Mouse (Mus musculus): ENCODE measurements around the gene Hells. TPM values are rescaled to one million over a fixed set of nuclear protein-coding genes. Genes with fewer than 3 reads are reported as not detected.

Hells gene
- total RNA-seq, 1 experiment: 190 TPM

- Histone ChIP-seq H3K36me3 (ENCODE audit: control insufficient read depth, insufficient read depth, low read length, poor library complexity, severe bottlenecking) (peaks cover 6% of the 10 kb centered on the region), H3K9me3 (ENCODE audit: control insufficient read depth, insufficient read depth, low read depth, low read length) (no peaks in the 10 kb centered on the region), H3K27ac (ENCODE audit: insufficient read depth, low read depth, low read length, poor library complexity, severe bottlenecking) (no peak overlapping the region), H3K4me1 (ENCODE audit: control insufficient read depth in 2 of 2, insufficient read depth in 2 of 2, low read length in 2 of 2, poor library complexity in 1 of 2) (no peaks in the 10 kb centered on the region; a peak in 1 of 4 replicates), H3K9ac (ENCODE audit: insufficient read depth, low read depth, low read length, poor library complexity, severe bottlenecking) (no peak overlapping the region), H3K4me3 (ENCODE audit: insufficient read depth in 1 of 2, low read depth in 1 of 2, low read length in 2 of 2, poor library complexity in 1 of 2, severe bottlenecking in 1 of 2) (no peak overlapping the region)
- TF ChIP-seq MAFK (IDR thresholded peaks at IDR 0.05; ENCODE audit: insufficient read depth, low read depth, low read length): no peak
- DNase-seq (ENCODE audit: low read depth, low spot score): no peak
- in situ Hi-C loops (cut with MboI; ENCODE audit: low sequenced_read_pairs in 2 of 2, unreplicated experiment in 2 of 2): no loop called here
Observed at GRCm38 (mm10) chr19:38972581-38972980, 41.9 kb downstream of the Hells start.

- in situ Hi-C loops (cut with MboI; ENCODE audit: low sequenced_read_pairs in 2 of 2, unreplicated experiment in 2 of 2): no loop called here
- TF ChIP-seq HCFC1 (IDR thresholded peaks at IDR 0.05; ENCODE audit: borderline replicate concordance, insufficient read depth, low read length) (no peak), MAFK (IDR thresholded peaks at IDR 0.05; ENCODE audit: insufficient read depth, low read depth, low read length) (0 out of 2 replicates have a peak, but pooled peaks have one; percentile 7), ZC3H11A (IDR thresholded peaks at IDR 0.05; ENCODE audit: borderline replicate concordance, low read depth, low read length) (no peak), CHD2 (IDR thresholded peaks at IDR 0.05; ENCODE audit: low read depth, low read length) (no peak), ZNF384 (IDR thresholded peaks at IDR 0.05; ENCODE audit: low read depth, low read length) (no peak)
- no peak for DNase-seq (ENCODE audit: low read depth, low spot score)
Observed at GRCm38 (mm10) chr19:38973666-38974065, 43.0 kb downstream of the Hells start.

GRCm38 (mm10) chr19:38976269-38976668, 45.6 kb downstream of the Hells start:
- H3K9me3 ChIP-seq (ENCODE audit: control insufficient read depth, insufficient read depth, low read depth, low read length): no peaks in the 10 kb centered on the region
- H3K36me3 ChIP-seq (ENCODE audit: control insufficient read depth, insufficient read depth, low read length, poor library complexity, severe bottlenecking): peaks cover 4% of the 10 kb centered on the region; the same call in 1 of the 2 replicates
- no peak for TF ChIP-seq CHD2 (IDR thresholded peaks at IDR 0.05; ENCODE audit: low read depth, low read length)
- no peak for TF ChIP-seq ZNF384 (IDR thresholded peaks at IDR 0.05; ENCODE audit: low read depth, low read length)
- no peak for TF ChIP-seq ZC3H11A (IDR thresholded peaks at IDR 0.05; ENCODE audit: borderline replicate concordance, low read depth, low read length)
- no peak for TF ChIP-seq HCFC1 (IDR thresholded peaks at IDR 0.05; ENCODE audit: borderline replicate concordance, insufficient read depth, low read length)
- no peak for TF ChIP-seq MAFK (IDR thresholded peaks at IDR 0.05; ENCODE audit: insufficient read depth, low read depth, low read length)
- in situ Hi-C loops (cut with MboI; ENCODE audit: low sequenced_read_pairs in 2 of 2, unreplicated experiment in 2 of 2): loop anchor here in 1 of 2 experiments (25.0 kb wide), 1 partner anchor 1261 kb away; no protein-coding TSS in a partner anchor
- H3K4me1 ChIP-seq (ENCODE audit: control insufficient read depth in 2 of 2, insufficient read depth in 2 of 2, low read length in 2 of 2, poor library complexity in 1 of 2): no peaks in the 10 kb centered on the region; a peak in 1 of 4 replicates
- no peak overlapping the region for H3K4me3 ChIP-seq (ENCODE audit: insufficient read depth in 1 of 2, low read depth in 1 of 2, low read length in 2 of 2, poor library complexity in 1 of 2, severe bottlenecking in 1 of 2)
- DNase-seq (ENCODE audit: low read depth, low spot score): peak; percentile 53
- no peak overlapping the region for H3K27ac ChIP-seq (ENCODE audit: insufficient read depth, low read depth, low read length, poor library complexity, severe bottlenecking)
- no peak overlapping the region for H3K9ac ChIP-seq (ENCODE audit: insufficient read depth, low read depth, low read length, poor library complexity, severe bottlenecking)

More at GRCm38 (mm10) chr19:38973666-38974065, 43.0 kb downstream of the Hells start:
- H3K4me3 ChIP-seq (ENCODE audit: insufficient read depth in 1 of 2, low read depth in 1 of 2, low read length in 2 of 2, poor library complexity in 1 of 2, severe bottlenecking in 1 of 2): no peak overlapping the region
- H3K27ac ChIP-seq (ENCODE audit: insufficient read depth, low read depth, low read length, poor library complexity, severe bottlenecking): no peak overlapping the region
- H3K9me3 ChIP-seq (ENCODE audit: control insufficient read depth, insufficient read depth, low read depth, low read length): no peaks in the 10 kb centered on the region
- no peak overlapping the region for H3K9ac ChIP-seq (ENCODE audit: insufficient read depth, low read depth, low read length, poor library complexity, severe bottlenecking)
- no peaks in the 10 kb centered on the region; a peak in 1 of 4 replicates for H3K4me1 ChIP-seq (ENCODE audit: control insufficient read depth in 2 of 2, insufficient read depth in 2 of 2, low read length in 2 of 2, poor library complexity in 1 of 2)
- peaks cover 6% of the 10 kb centered on the region for H3K36me3 ChIP-seq (ENCODE audit: control insufficient read depth, insufficient read depth, low read length, poor library complexity, severe bottlenecking)

- no peak overlapping the region for H3K27ac ChIP-seq (ENCODE audit: insufficient read depth, low read depth, low read length, poor library complexity, severe bottlenecking)
- TF ChIP-seq CHD2 (IDR thresholded peaks at IDR 0.05; ENCODE audit: low read depth, low read length): no peak
- peak; percentile 92; the same call in 1 of the 2 replicates for TF ChIP-seq ZC3H11A (IDR thresholded peaks at IDR 0.05; ENCODE audit: borderline replicate concordance, low read depth, low read length)
- TF ChIP-seq HCFC1 (IDR thresholded peaks at IDR 0.05; ENCODE audit: borderline replicate concordance, insufficient read depth, low read length): no peak
- peak; percentile 50; the same call in 1 of the 2 replicates for TF ChIP-seq ZNF384 (IDR thresholded peaks at IDR 0.05; ENCODE audit: low read depth, low read length)
- no peak for TF ChIP-seq MAFK (IDR thresholded peaks at IDR 0.05; ENCODE audit: insufficient read depth, low read depth, low read length)
- H3K9me3 ChIP-seq (ENCODE audit: control insufficient read depth, insufficient read depth, low read depth, low read length): no peaks in the 10 kb centered on the region
- H3K36me3 ChIP-seq (ENCODE audit: control insufficient read depth, insufficient read depth, low read length, poor library complexity, severe bottlenecking): no peaks in the 10 kb centered on the region
- H3K4me3 ChIP-seq (ENCODE audit: insufficient read depth in 1 of 2, low read depth in 1 of 2, low read length in 2 of 2, poor library complexity in 1 of 2, severe bottlenecking in 1 of 2): no peak overlapping the region
- peak; percentile 50 for DNase-seq (ENCODE audit: low read depth, low spot score)
- no peak overlapping the region for H3K9ac ChIP-seq (ENCODE audit: insufficient read depth, low read depth, low read length, poor library complexity, severe bottlenecking)
- in situ Hi-C loops (cut with MboI; ENCODE audit: low sequenced_read_pairs in 2 of 2, unreplicated experiment in 2 of 2): loop anchor here (10.0 to 25.0 kb wide), 3 partner anchors 733 to 1255 kb away; no protein-coding TSS in a partner anchor
- H3K4me1 ChIP-seq (ENCODE audit: control insufficient read depth in 2 of 2, insufficient read depth in 2 of 2, low read length in 2 of 2, poor library complexity in 1 of 2): no peaks in the 10 kb centered on the region
Observed at GRCm38 (mm10) chr19:38981966-38982365, 51.3 kb downstream of the Hells start.

DNA sequence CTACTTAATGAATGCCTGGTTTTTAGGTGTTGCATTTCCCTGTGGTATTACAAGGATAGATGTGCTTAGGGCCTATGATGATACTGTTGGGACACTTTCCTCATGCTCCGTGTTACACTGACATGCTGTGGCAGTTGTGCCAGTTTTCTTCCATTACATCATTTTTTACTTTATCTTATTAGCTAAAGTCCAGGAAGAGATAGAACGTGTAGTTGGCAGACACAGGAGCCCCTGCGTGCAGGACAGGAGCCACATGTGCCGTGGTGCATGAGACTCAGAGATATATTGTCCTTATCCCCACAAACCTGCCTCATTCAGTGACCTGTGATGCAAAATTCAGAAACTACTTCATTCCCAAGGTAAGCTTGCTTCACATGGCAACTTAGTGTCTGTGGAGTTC, 67.5 kb downstream of the Hells start:
- DNase-seq (ENCODE audit: low read depth, low spot score): no peak
- in situ Hi-C loops (cut with MboI; ENCODE audit: low sequenced_read_pairs in 2 of 2, unreplicated experiment in 2 of 2): loop anchor here in 1 of 2 experiments (25.0 kb wide), 1 partner anchor 1239 kb away; no protein-coding TSS in a partner anchor
- no peak overlapping the region for H3K4me3 ChIP-seq (ENCODE audit: insufficient read depth in 1 of 2, low read depth in 1 of 2, low read length in 2 of 2, poor library complexity in 1 of 2, severe bottlenecking in 1 of 2)
- H3K4me1 ChIP-seq (ENCODE audit: control insufficient read depth in 2 of 2, insufficient read depth in 2 of 2, low read length in 2 of 2, poor library complexity in 1 of 2): no peaks in the 10 kb centered on the region
- H3K27ac ChIP-seq (ENCODE audit: insufficient read depth, low read depth, low read length, poor library complexity, severe bottlenecking): no peak overlapping the region
- H3K36me3 ChIP-seq (ENCODE audit: control insufficient read depth, insufficient read depth, low read length, poor library complexity, severe bottlenecking): no peaks in the 10 kb centered on the region
- no peak overlapping the region for H3K9ac ChIP-seq (ENCODE audit: insufficient read depth, low read depth, low read length, poor library complexity, severe bottlenecking)
- no peak for TF ChIP-seq ZC3H11A (IDR thresholded peaks at IDR 0.05; ENCODE audit: borderline replicate concordance, low read depth, low read length)
- no peak for TF ChIP-seq ZNF384 (IDR thresholded peaks at IDR 0.05; ENCODE audit: low read depth, low read length)
- no peak for TF ChIP-seq HCFC1 (IDR thresholded peaks at IDR 0.05; ENCODE audit: borderline replicate concordance, insufficient read depth, low read length)
- TF ChIP-seq CHD2 (IDR thresholded peaks at IDR 0.05; ENCODE audit: low read depth, low read length): no peak
- no peak for TF ChIP-seq MAFK (IDR thresholded peaks at IDR 0.05; ENCODE audit: insufficient read depth, low read depth, low read length)
- H3K9me3 ChIP-seq (ENCODE audit: control insufficient read depth, insufficient read depth, low read depth, low read length): no peaks in the 10 kb centered on the region

All from ES-E14 (cell line).